Mouse (Mus musculus) MEL (cell line): ENCODE data around the gene Mef2d. TPM values are rescaled to one million over a fixed set of nuclear protein-coding genes. Genes with fewer than 3 reads are reported as not detected.
A peak's percentile ranks its signal among the peaks of the same experiment; 100 is the strongest.

Experiments
- DNase-seq: peaks from one replicate; pipeline ENCODE4 v3.0.0; 2011; ENCODE audit warnings: low read depth, low spot score
- H3K27ac ChIP-seq: 2 replicates; pipeline ENCODE4 v1.5.1; 2012; ENCODE audit warnings: low read depth, mild to moderate bottlenecking, control low read depth, low read length, moderate library complexity; ENCODE audit not compliant: control insufficient read depth
- H3K27me3 ChIP-seq, 2 experiments: fragments of 150-350 bp in 1 of 2; sonication (generic) in 1 of 2; 2 replicates each; pipeline ENCODE4 v1.6.1; 2012; ENCODE audit warnings: low read length in 2 of 2, mild to moderate bottlenecking in 2 of 2, improper control_type of control experiment in 1 of 2, moderate library complexity in 1 of 2; ENCODE audit not compliant: insufficient read depth in 2 of 2, control insufficient read depth in 1 of 2
- H3K36me3 ChIP-seq, 2 experiments: 2 replicates each; pipeline ENCODE4 v1.6.1; 2012 to 2014; ENCODE audit warnings: low read length in 2 of 2, improper control_type of control experiment in 1 of 2, inconsistent platforms in 1 of 2, mild to moderate bottlenecking in 1 of 2; ENCODE audit not compliant: insufficient read depth in 2 of 2, control insufficient read depth in 1 of 2
- H3K4me1 ChIP-seq, 2 experiments: fragments of 150-350 bp in 1 of 2; sonication (generic) in 1 of 2; 2 replicates each; pipeline ENCODE4 v1.6.1; 2012; ENCODE audit warnings: low read length in 2 of 2, improper control_type of control experiment in 1 of 2, mild to moderate bottlenecking in 1 of 2; ENCODE audit not compliant: insufficient read depth in 2 of 2, control insufficient read depth in 1 of 2
- H3K4me3 ChIP-seq, 2 experiments: fragments of 150-350 bp in 1 of 2; sonication (generic) in 1 of 2; 2 replicates each; pipeline ENCODE4 v1.5.1; 2012; ENCODE audit warnings: low read depth in 2 of 2, low read length in 2 of 2, mild to moderate bottlenecking in 2 of 2, moderate library complexity in 2 of 2, control low read depth in 1 of 2, improper control_type of control experiment in 1 of 2; ENCODE audit not compliant: control insufficient read depth in 1 of 2, insufficient read depth in 1 of 2
- H3K79me2 ChIP-seq: 2 replicates; pipeline ENCODE4 v1.6.1; 2012; ENCODE audit warnings: mild to moderate bottlenecking, low read length, moderate library complexity; ENCODE audit not compliant: control insufficient read depth, poor library complexity, insufficient read depth
- H3K9ac ChIP-seq: 2 replicates; pipeline ENCODE4 v1.6.1; 2012; ENCODE audit warnings: low read depth, mild to moderate bottlenecking, control low read depth, low read length, moderate library complexity; ENCODE audit not compliant: control insufficient read depth, poor library complexity, severe bottlenecking
- H3K9me3 ChIP-seq: fragments of 150-350 bp; sonication (generic); replicated peaks from 2 replicates; pipeline ENCODE4 v1.6.1; 2012; ENCODE audit warnings: mild to moderate bottlenecking, low read length, improper control_type of control experiment, moderate library complexity; ENCODE audit not compliant: insufficient read depth
- BHLHE40 ChIP-seq: IDR thresholded peaks from 2 replicates; pipeline ENCODE4 v1.6.1; 2012; ENCODE audit warnings: low read depth, mild to moderate bottlenecking, inconsistent platforms, low read length, improper control_type of control experiment, borderline replicate concordance
- CHD1 ChIP-seq: IDR thresholded peaks from 2 replicates; pipeline ENCODE4 v1.6.1; 2012; ENCODE audit warnings: low read depth, mild to moderate bottlenecking, inconsistent platforms, low read length, improper control_type of control experiment
- CTCF ChIP-seq, 3 experiments: IDR thresholded peaks in 2 of 3; conservative IDR thresholded peaks in 1 of 3; 2 replicates each; pipeline ENCODE4 v1.5.1; 2011 to 2012; ENCODE audit warnings: low read length in 3 of 3, low read depth in 2 of 3, mild to moderate bottlenecking in 2 of 3, improper control_type of control experiment in 1 of 3, inconsistent platforms in 1 of 3, mixed read lengths in 1 of 3, moderate library complexity in 1 of 3; ENCODE audit not compliant: control insufficient read depth in 1 of 3, insufficient read depth in 1 of 3, poor library complexity in 1 of 3, severe bottlenecking in 1 of 3
- EP300 ChIP-seq, 2 experiments: IDR thresholded peaks; 2 replicates each; pipeline ENCODE4 v1.6.1; 2011; ENCODE audit warnings: improper control_type of control experiment in 2 of 2, low read length in 2 of 2, low read depth in 1 of 2, mild to moderate bottlenecking in 1 of 2
- GATA1 ChIP-seq: IDR thresholded peaks from 2 replicates; pipeline ENCODE4 v1.6.1; 2011; ENCODE audit warnings: low read depth, low read length, improper control_type of control experiment
- HCFC1 ChIP-seq: IDR thresholded peaks from 2 replicates; pipeline ENCODE4 v1.6.1; 2012; ENCODE audit warnings: low read depth, mild to moderate bottlenecking, inconsistent platforms, low read length, improper control_type of control experiment, moderate library complexity
- MEF2A ChIP-seq: IDR thresholded peaks from 2 replicates; pipeline ENCODE4 v1.6.1; 2014; ENCODE audit warnings: low read depth, mild to moderate bottlenecking, inconsistent platforms, low read length, improper control_type of control experiment; ENCODE audit not compliant: poor library complexity, insufficient replicate concordance, severe bottlenecking; ENCODE audit errors: extremely low read depth
- MXI1 ChIP-seq: IDR thresholded peaks from 2 replicates; pipeline ENCODE4 v1.6.1; 2011; ENCODE audit warnings: mild to moderate bottlenecking, low read depth, low read length, improper control_type of control experiment
- MYB ChIP-seq: IDR thresholded peaks from 2 replicates; pipeline ENCODE4 v1.6.1; 2011; ENCODE audit warnings: mild to moderate bottlenecking, low read depth, low read length, improper control_type of control experiment
- RCOR1 ChIP-seq: IDR thresholded peaks from 2 replicates; pipeline ENCODE4 v1.6.1; 2012; ENCODE audit warnings: low read depth, mild to moderate bottlenecking, inconsistent platforms, low read length, improper control_type of control experiment
- SIN3A ChIP-seq: IDR thresholded peaks from 2 replicates; pipeline ENCODE4 v1.6.1; 2012; ENCODE audit warnings: low read length, improper control_type of control experiment, inconsistent platforms
- SMC3 ChIP-seq: IDR thresholded peaks from 2 replicates; pipeline ENCODE4 v1.6.1; 2011; ENCODE audit warnings: low read depth, low read length, improper control_type of control experiment
- TCF12 ChIP-seq: IDR thresholded peaks from 2 replicates; pipeline ENCODE4 v1.6.1; 2014; ENCODE audit warnings: low read depth, mild to moderate bottlenecking, inconsistent platforms, low read length, improper control_type of control experiment, moderate library complexity
- ZKSCAN1 ChIP-seq: IDR thresholded peaks from 2 replicates; pipeline ENCODE4 v1.6.1; 2012; ENCODE audit warnings: low read depth, mild to moderate bottlenecking, inconsistent platforms, low read length, improper control_type of control experiment, moderate library complexity
- polyA plus RNA-seq, 2 experiments: library from polyadenylated mRNA; stranded (reverse) in 1 of 2; unstranded in 1 of 2; fragments of >175 nt in 1 of 2; fragments of >200 nt in 1 of 2; gene quantifications; 2 replicates each; pipeline versions ENCODE4 v1.2.1 to v1.2.4; 2012; ENCODE audit warnings: low replicate concordance in 2 of 2, low read depth in 1 of 2; ENCODE audit not compliant: insufficient read length in 2 of 2, insufficient read depth in 1 of 2, missing spikeins in 1 of 2
- total RNA-seq: library from RNA; depleted of rRNA; stranded (reverse); fragments of 300-350 nt; gene quantifications from 2 replicates; pipeline ENCODE4 v1.2.3, GENCODE M21; 2012

Gene Mef2d
- total and polyA plus RNA-seq, 3 experiments = 16.9 to 117 (median 71.4) TPM

GRCm38 (mm10) chr3:88150061-88150998 is 8.2 kb downstream of the Mef2d start:
- TF ChIP-seq CHD1 (no peak), SIN3A (no peak), EP300 (IDR thresholded peaks at IDR 0.05; ENCODE audit: low read depth in 1 of 2, low read length in 2 of 2) (no peak), MEF2A (no peak)
- Histone ChIP-seq H3K79me2 (peaks cover 89% of the 10 kb centered on the region), H3K27me3 (no peaks in the 10 kb centered on the region), H3K4me1 (peaks cover 23 to 48% of the 10 kb centered on the region in 2 experiments), H3K9ac (peak overlapping the region; percentile 45; the same call in 1 of the 2 replicates), H3K36me3 (peaks cover 3 to 42% of the 10 kb centered on the region in 2 experiments; a peak in 3 of 4 replicates), H3K27ac (peak overlapping the region; percentile 59; the same call in 1 of the 2 replicates), H3K4me3 (no peak overlapping the region), H3K9me3 (no peaks in the 10 kb centered on the region)
- no peak for DNase-seq

- H3K79me2 ChIP-seq = peaks cover 83% of the 10 kb centered on the region
- H3K27ac ChIP-seq = no peak overlapping the region
- DNase-seq = no peak
- peaks cover 7 to 36% of the 10 kb centered on the region in 2 experiments for H3K36me3 ChIP-seq
- no peak overlapping the region for H3K9ac ChIP-seq
- H3K4me1 ChIP-seq = peaks cover 19 to 42% of the 10 kb centered on the region in 2 experiments
- H3K9me3 ChIP-seq = no peaks in the 10 kb centered on the region
- no peak overlapping the region for H3K4me3 ChIP-seq
- no peaks in the 10 kb centered on the region for H3K27me3 ChIP-seq
- TF ChIP-seq GATA1 (no peak), MYB (no peak), EP300 (IDR thresholded peaks at IDR 0.05; ENCODE audit: low read depth in 1 of 2, low read length in 2 of 2) (no peak), SMC3 (no peak), RCOR1 (no peak), ZKSCAN1 (no peak), HCFC1 (no peak), TCF12 (no peak)
These were observed 8.8 kb downstream of the Mef2d start for GRCm38 (mm10) chr3:88150999-88151364.

GRCm38 (mm10) chr3:88152056-88152455 is 9.9 kb downstream of the Mef2d start:
- H3K27ac ChIP-seq = no peak overlapping the region

More at GRCm38 (mm10) chr3:88152056-88152455, 9.9 kb downstream of the Mef2d start:
- H3K36me3 ChIP-seq = peaks cover 15 to 28% of the 10 kb centered on the region in 2 experiments
- DNase-seq = no peak
- no peak overlapping the region for H3K9ac ChIP-seq
- H3K27me3 ChIP-seq = no peaks in the 10 kb centered on the region
- peaks cover 73% of the 10 kb centered on the region for H3K79me2 ChIP-seq
- TF ChIP-seq CTCF (IDR thresholded peaks at IDR 0.05 in 2 of 3, conservative IDR thresholded peaks at IDR 0.05 in 1 of 3; ENCODE audit: control insufficient read depth in 1 of 3, insufficient read depth in 1 of 3, low read depth in 2 of 3, low read length in 3 of 3, poor library complexity in 1 of 3, severe bottlenecking in 1 of 3) = no peak
- TF ChIP-seq BHLHE40 = no peak
- TF ChIP-seq MXI1 = 0 out of 2 replicates have a peak, but pooled peaks have one; percentile 9
- no peak overlapping the region for H3K4me3 ChIP-seq
- H3K4me1 ChIP-seq = peaks cover 19 to 33% of the 10 kb centered on the region in 2 experiments
- no peaks in the 10 kb centered on the region for H3K9me3 ChIP-seq
